Mouse (Mus musculus): ENCODE results near the gene Sebox. TPM values are rescaled to one million over a fixed set of nuclear protein-coding genes. Genes with fewer than 3 reads are reported as not detected.
"Not testable (repeated sequence)": the region's sequence is repeated elsewhere in the genome, so short reads cannot be mapped to it uniquely, and the experiment has no call there.

Gene Sebox
- polyA plus RNA-seq, 1 experiment, result 3.6 TPM

DNA sequence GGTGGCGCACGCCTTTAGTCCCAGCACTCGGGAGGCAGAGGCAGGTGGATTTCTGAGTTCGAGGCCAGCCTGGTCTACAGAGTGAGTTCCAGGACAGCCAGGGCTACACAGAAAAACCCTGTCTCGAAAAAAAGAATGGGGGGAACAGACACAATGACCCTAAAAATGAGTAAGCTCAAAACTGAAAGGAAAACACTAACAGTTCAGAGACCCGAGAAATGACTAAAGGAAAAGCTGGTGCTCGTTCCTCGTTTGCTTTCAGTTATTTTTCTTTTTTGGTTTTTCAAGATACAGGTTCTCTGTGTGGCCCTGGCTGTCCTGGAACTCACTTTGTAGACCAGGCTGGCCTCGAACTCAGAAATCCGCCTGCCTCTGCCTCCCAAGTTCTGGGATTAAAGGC lies 28.3 kb downstream of the Sebox start:
- not testable (repeated sequence) for DNase-seq (ENCODE audit: extremely low spot score in 1 of 2, low spot score in 1 of 2)

DNA sequence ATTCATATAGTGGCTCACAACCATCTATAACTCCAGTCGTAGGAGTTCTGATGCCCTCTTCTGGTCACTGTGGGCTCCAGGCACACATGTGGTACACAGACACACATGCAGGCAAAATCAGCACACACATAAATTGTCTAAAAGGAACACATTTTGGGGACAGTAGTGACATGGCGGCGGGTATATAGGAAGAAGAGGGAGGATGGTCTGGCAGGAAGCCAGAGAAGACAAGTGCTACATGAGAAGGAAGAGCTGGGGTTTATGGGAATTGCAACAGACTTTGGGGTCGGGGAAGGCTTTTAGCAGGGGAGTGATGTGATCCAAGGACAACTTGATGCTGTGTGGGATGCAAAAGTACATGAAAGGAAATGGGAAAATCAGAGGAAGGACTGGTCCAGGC lies 31.3 kb downstream of the Sebox start:
- DNase-seq (ENCODE audit: extremely low spot score in 1 of 2, low spot score in 1 of 2), result no peak

DNA sequence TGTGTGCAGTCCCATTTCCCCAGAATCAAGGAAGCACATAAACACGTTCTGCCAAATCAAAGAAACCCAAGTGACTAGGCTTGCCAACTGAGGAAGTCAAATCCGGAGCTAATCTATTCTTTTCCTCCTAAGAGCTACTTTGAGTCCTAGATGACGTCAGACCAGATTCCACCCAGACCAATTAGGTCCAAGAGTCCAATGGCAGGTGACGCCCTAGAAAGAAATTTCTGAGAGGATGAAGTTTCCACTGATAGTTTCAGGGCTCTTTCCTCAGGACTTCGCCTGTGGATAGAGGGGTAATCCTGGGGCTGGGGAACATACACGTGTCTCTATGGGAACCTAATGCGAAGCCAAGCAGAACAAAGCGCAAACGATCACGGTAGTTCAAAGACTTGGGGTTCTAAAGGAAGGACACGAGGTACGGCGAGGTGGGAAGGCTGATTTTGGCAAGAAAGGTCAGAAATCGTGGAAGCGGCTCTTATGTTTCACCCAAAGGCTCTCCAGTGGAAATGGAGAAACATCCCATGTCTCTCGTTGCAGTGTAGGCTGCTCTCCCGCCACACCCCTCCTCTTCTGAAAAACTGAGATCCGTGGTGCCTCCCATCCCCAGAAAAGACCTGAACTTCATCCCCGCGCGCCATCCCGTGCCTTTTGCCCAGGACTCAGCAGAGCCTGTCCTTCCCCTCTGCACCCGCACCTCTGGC lies 32.3 kb downstream of the Sebox start:
- peak in 1 of 2 experiments; percentile 43 for DNase-seq (ENCODE audit: extremely low spot score in 1 of 2, low spot score in 1 of 2)

DNA sequence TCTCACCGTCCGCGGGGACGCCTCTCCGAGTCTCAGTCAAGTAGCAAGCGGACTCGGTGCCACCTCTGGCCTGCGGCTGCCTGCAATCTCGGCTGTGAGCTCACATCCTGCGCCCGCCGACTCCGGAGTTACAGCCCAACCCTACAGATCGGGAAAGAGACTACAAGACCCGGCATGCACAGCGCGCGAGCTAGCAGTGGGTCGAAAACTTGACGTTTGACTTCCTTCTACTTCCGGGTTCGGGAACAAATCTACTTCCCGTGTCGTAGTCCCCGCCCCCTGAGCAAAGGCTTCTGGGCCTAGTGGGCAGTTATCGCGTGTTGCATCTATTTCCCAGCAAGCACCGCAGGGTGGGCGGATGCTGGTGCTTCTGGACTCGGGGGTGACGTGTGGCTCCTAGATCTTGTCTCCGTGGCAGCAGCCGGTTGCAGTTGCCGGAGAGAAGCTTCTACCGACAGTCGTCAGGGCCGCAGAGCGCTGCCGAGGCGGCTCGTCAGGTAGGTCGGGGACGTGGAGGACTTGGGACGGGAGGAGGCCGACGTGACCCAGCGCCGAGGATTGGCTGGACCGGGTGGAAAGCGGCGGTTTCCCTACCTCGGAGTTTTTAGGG lies 32.9 kb downstream of the Sebox start, which contains the start of the genes Tnfaip1 and Ift20:
TSS of gene Tnfaip1 (minus strand) at position 253 of the 610 bp plus-strand sequence.
TSS of gene Ift20 (plus strand) at position 282 of the 610 bp plus-strand sequence.
- DNase-seq (ENCODE audit: extremely low spot score in 1 of 2, low spot score in 1 of 2), result peak; percentile 98 to 99

DNA sequence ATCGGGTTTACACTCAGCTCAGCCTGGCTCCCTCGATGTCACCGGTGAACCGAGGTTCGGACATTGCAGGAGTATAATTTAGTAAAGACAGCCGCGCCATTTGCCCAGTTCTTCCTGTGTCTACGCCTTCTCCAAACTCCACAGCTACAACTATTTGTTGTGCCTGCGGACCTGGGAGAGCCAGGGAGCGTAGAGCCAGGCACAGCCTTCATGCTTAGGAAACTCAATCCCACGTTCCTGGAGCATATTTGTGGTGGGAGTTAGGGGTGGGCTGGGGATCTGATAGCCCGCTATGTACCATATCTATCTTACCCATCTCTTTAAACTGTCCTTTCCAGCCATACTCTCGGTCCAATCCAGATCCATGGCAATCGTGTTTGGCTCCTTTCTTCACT lies 33.4 kb downstream of the Sebox start:
- no peak for DNase-seq (ENCODE audit: extremely low spot score in 1 of 2, low spot score in 1 of 2)

DNA sequence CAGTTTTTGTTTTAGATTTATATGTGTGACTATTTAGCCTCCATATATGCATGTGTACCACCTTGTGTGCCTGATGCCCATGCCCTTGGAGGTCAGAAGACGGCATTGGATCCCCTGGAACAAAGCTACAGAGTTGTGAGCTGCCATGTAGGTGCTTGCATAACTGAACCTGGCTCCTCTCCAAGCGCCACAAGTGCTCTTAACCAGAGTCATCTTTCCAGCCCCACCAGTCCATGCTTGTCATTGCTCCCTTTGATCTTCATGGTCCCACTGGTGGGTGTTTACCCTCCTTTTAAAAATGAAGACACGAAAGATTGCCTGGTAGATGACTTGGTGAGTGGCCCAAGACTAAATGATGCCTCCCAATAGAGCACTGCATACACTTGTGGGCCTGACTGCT lies 37.1 kb downstream of the Sebox start:
- no peak for DNase-seq (ENCODE audit: extremely low spot score in 1 of 2, low spot score in 1 of 2)

DNA sequence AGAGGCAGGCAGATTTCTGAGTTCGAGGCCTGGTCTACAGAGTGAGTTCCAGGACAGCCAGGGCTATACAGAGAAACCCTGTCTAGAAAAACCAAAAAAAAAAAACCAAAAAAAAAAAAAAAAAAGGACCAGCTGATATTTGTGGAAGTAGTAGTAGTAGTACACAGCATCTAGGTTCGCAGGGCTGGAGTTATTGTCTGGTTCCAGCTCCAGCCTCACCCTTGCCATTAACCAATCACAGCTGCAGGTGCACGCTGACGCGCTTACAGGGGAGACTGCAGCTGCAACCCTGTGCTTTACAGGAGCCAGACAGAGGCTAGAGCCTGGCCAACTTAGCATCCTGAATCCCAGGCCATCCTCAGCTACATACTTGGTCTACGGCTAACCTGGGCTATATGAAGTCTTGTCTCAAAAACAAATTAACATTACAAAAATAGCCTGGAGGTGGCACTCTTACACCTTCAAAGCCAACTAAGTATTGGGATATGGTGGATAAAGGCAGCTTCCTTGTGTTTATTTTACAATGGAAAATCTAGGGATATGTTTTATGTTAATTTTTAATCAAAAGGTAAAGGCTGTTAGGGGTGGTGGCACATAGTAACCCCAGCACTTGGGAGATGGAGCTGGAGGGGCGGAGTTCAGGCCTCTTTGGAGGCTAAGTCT lies 41.3 kb downstream of the Sebox start:
- DNase-seq (ENCODE audit: extremely low spot score in 1 of 2, low spot score in 1 of 2), result no peak

DNA sequence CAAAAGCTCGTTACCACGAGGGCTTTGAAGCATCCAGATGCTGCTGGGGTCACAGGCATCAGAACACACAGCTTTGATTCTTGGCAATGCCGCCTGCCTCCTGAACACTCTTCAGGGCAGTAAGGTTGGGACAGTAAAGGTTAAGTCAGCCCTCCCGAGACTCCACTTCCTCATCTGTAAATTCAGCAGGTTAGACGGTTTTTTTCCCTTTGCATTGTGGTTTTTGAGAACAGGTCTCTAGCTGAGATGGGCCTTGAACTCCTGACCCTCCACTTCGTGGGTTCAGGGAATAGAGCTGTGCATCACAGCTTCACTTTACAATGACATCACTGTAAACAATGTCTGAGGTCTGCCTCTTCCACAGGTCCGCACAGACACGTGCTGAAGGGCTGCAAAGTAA lies 41.9 kb downstream of the Sebox start:
- DNase-seq (ENCODE audit: extremely low spot score in 1 of 2, low spot score in 1 of 2), result no peak

DNA sequence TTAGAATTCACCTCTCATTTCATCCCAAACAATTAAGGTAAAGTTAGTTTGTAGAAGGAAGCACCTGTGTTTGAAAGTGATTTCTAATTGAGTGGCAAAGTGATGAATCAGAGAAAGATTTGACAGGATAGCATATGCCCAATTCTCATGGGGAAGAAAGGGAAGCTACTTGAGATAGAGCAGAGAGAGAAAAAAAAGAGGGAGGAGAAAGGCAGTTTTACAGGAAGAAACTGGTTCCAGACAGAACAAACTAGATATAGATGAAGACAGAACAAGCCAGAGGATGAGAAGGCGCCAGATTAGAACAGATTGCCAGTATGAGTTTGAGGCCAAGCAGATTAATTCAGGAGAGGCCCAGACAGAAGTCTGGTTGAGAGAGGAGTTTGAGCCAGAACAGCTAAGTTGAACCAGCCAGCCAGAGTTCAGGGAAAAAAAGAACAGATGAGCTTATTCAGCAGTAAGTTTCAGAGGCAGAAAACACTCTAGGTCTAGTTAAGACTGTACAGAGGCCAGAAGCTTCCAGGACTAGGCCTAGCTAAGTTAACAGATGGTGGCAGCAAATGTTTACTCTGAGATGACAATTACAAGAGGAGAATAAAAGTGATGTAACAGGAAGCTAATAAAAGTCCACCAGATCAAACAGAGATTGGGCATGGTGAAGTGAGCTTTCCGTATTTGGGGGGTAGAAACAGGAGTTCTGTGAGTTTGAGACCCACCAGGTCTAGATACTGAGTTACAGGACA lies 44.6 kb downstream of the Sebox start:
- no peak for DNase-seq (ENCODE audit: extremely low spot score in 1 of 2, low spot score in 1 of 2)

DNA sequence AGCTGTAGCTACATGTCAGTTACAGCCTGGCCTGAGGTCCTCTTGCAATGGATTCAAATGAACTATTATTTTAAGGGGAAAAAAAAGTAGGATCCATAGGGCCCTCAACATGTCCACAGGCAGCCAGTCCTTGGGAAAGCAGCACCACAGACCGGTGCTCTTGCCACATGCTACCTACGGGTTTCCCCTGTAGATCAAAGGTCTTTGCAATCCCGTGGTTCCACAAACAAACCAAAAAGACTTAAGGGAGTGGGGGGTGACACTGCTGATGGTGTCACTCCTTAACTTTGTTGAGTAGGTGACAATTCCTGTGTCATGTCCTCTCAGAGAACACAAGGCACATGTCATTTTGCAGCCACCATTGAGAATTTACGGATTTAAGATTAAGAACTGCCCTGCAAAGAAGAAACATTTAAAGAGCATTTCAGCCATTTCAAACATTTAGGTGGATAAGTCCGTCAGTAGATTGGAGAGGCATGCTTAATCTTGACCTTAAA lies 46.3 kb downstream of the Sebox start:
- DNase-seq (ENCODE audit: extremely low spot score in 1 of 2, low spot score in 1 of 2), result no peak

DNA sequence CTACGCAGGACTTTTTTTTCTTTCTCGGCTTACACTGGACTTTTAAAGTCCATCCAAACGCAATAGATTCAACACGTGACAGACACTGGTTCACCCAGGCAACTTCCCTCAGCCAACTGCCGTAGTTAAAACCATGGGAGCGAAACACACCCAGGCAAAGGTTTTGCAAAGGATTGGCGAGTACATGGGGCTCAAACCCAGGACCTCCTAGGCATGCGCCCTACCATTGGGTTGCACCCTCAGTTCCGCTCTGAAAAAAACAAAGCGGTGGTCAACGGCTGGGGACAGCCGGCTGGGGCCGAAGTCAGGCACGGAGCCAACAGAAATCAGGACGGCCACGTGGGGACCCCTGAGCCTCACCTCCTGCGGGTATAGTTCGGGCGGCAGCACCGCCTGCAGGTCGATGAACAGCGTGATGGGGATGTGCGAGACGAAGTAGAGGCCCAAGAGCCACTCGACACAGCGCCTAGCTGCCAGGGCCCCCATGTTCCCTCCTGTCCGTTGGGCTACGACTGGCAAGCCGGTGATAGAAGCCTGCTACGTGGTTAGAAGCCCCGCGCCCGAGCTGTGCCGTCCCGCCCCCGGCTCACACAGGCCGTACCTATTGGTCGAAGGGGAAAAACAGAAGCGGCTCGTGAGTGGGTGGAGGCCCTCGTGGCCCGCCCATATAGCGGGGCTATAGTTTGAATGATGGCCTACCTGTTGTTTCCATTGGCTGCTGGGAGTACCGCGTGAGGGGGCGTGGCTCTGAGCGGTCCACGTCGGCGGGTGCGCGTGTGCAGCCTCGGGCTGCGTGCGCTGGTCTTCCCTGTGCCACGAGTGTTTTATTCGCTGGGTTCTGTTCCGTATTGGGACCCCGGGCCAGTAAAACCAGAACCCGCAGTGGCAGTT lies 47.2 kb downstream of the Sebox start, which contains the start of gene Tmem97:
TSS of gene Tmem97 (minus strand) at position 610 of the 891 bp plus-strand sequence.
- DNase-seq (ENCODE audit: extremely low spot score in 1 of 2, low spot score in 1 of 2), result peak; percentile 96 to 97

DNA sequence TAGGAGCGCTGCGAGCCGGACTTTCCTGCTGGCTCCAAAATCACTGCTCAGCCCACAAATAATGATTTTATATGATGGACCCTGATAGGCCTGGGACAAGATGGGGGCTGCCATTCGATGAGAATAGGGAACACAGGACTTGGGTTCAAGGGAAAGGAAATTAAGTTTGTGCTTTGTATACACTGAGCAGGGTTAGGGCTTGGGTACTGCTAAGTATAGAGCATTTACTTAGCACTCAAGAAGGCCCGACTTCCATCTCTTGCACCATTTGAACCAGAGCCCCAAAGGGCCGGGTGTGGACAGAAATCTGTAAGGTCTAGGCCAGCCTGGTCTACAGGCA lies 47.8 kb downstream of the Sebox start:
- DNase-seq (ENCODE audit: extremely low spot score in 1 of 2, low spot score in 1 of 2), result no peak

Other genes with a start within 250 kb of the Sebox start
- gene 2610507B11Rik, start 241.7 kb upstream of the Sebox start, polyA plus RNA-seq (2012; rRNA removed), result 119 and 129 TPM in 2 replicates
- gene BC030499, start 212.6 kb upstream of the Sebox start, polyA plus RNA-seq (2012; rRNA removed), result 15.2 and 18.6 TPM in 2 replicates
- 14.7 and 16.8 TPM in 2 replicates for gene Spag5, start 201.9 kb upstream of the Sebox start, polyA plus RNA-seq (2012; rRNA removed)
- gene Aldoc, start 180.5 kb upstream of the Sebox start, polyA plus RNA-seq (2012; rRNA removed), result 1,301 and 1,427 TPM in 2 replicates
- 60.4 and 65.7 TPM in 2 replicates for gene Pigs, start 175.0 kb upstream of the Sebox start, polyA plus RNA-seq (2012; rRNA removed)
- gene Unc119, start 160.0 kb upstream of the Sebox start, polyA plus RNA-seq (2012; rRNA removed), result 69.3 and 73.8 TPM in 2 replicates
- gene Foxn1, start 116.9 kb upstream of the Sebox start, polyA plus RNA-seq (2012; rRNA removed), result not detected in 2 replicates
- not detected in 2 replicates for gene Slc13a2, start 81.2 kb upstream of the Sebox start, polyA plus RNA-seq (2012; rRNA removed)
- gene Slc46a1, start 37.8 kb upstream of the Sebox start, polyA plus RNA-seq (2012; rRNA removed), result 14.1 and 14.4 TPM in 2 replicates
- 28.6 and 29.2 TPM in 2 replicates for gene Sarm1, start 5.7 kb upstream of the Sebox start, polyA plus RNA-seq (2012; rRNA removed)
- gene Vtn, start 4.4 kb upstream of the Sebox start, polyA plus RNA-seq (2012; rRNA removed), result 181 and 199 TPM in 2 replicates
- gene Tmem199, start 8.7 kb downstream of the Sebox start, polyA plus RNA-seq (2012; rRNA removed), result 51.4 and 56.6 TPM in 2 replicates
- 107 and 115 TPM in 2 replicates for gene Poldip2, start 8.7 kb downstream of the Sebox start, polyA plus RNA-seq (2012; rRNA removed)
- 34.2 and 36.1 TPM in 2 replicates for gene Tnfaip1, start 32.9 kb downstream of the Sebox start, polyA plus RNA-seq (2012; rRNA removed)
- 103 and 105 TPM in 2 replicates for gene Ift20, start 32.9 kb downstream of the Sebox start, polyA plus RNA-seq (2012; rRNA removed)
- 14.1 and 18.7 TPM in 2 replicates for gene Tmem97, start 47.3 kb downstream of the Sebox start, polyA plus RNA-seq (2012; rRNA removed)
- gene Nlk, start 193.9 kb downstream of the Sebox start, polyA plus RNA-seq (2012; rRNA removed), result 55.9 and 58.6 TPM in 2 replicates
- gene Ccnq, start 248.3 kb downstream of the Sebox start, polyA plus RNA-seq (2012; rRNA removed), result 28.8 and 34.8 TPM in 2 replicates